Mouse (Mus musculus) midbrain, embryonic 11.5 days (tissue): ENCODE data around the gene Prune2. TPM values are rescaled to one million over a fixed set of nuclear protein-coding genes. Genes with fewer than 3 reads are reported as not detected.
A peak's percentile ranks its signal among the peaks of the same experiment; 100 is the strongest.

Source experiments
- ATAC-seq: fragments of 200-750 bp; cut with Nextera tagmentation; 2 replicates; pipeline ENCODE4 v1.8.0; 2017; ENCODE audit warnings: moderate TSS enrichment, moderate library complexity; ENCODE audit not compliant: low FRiP score
- DNase-seq: peaks from one replicate; pipeline ENCODE4 v3.0.0; 2015; ENCODE audit warnings: low spot score; ENCODE audit errors: missing footprints
- H3K27ac ChIP-seq: fragments of 300-500 bp; sonication (generic); 2 replicates; pipeline ENCODE4 v1.5.1; 2014; ENCODE audit warnings: low read depth, low read length
- H3K27me3 ChIP-seq: fragments of 300-500 bp; sonication (generic); 2 replicates; pipeline ENCODE4 v1.6.1; 2014; ENCODE audit warnings: mild to moderate bottlenecking, low read length, moderate library complexity, mixed read lengths; ENCODE audit not compliant: control insufficient read depth, insufficient read depth
- H3K36me3 ChIP-seq: fragments of 300-500 bp; sonication (generic); 2 replicates; pipeline ENCODE4 v1.6.1; 2014; ENCODE audit warnings: mild to moderate bottlenecking, low read length, moderate library complexity, mixed read lengths; ENCODE audit not compliant: control insufficient read depth, insufficient read depth
- H3K4me1 ChIP-seq: fragments of 300-500 bp; sonication (generic); 2 replicates; pipeline ENCODE4 v1.6.1; 2014; ENCODE audit warnings: low read length; ENCODE audit not compliant: control insufficient read depth, insufficient read depth
- H3K4me2 ChIP-seq: fragments of 300-500 bp; sonication (generic); 2 replicates; pipeline ENCODE4 v1.6.1; 2014; ENCODE audit warnings: mild to moderate bottlenecking, moderate library complexity
- H3K4me3 ChIP-seq: fragments of 300-500 bp; sonication (generic); 2 replicates; pipeline ENCODE4 v1.5.1; 2014; ENCODE audit warnings: low read depth, low read length
- H3K9ac ChIP-seq: fragments of 300-500 bp; sonication (generic); 2 replicates; pipeline ENCODE4 v1.6.1; 2014; ENCODE audit warnings: low read length
- H3K9me3 ChIP-seq: fragments of 300-500 bp; sonication (generic); 2 replicates; pipeline ENCODE4 v1.6.1; 2016; ENCODE audit warnings: low read length; ENCODE audit not compliant: control insufficient read depth
- WGBS: fragments of 180-500 bp; shearing (Covaris S2); extraction: QIAGEN DNeasy Blood & Tissue Kit; methylation state at CpG from one replicate; pipeline ENCODE4 v1.1.7; 2014; 5-methylcytosine and 5-hydroxymethylcytosine counted together
- polyA plus RNA-seq: library from polyadenylated mRNA; unstranded; fragments of >200 nt; fragmentation: Nextera tagmentation; extraction: Ambion mirVana; gene quantifications from 2 replicates; pipeline ENCODE4 v1.2.1, GENCODE M21; 2014

Gene Prune2
- polyA plus RNA-seq, 1 experiment from 2014 or later: 1.6 TPM

DNA sequence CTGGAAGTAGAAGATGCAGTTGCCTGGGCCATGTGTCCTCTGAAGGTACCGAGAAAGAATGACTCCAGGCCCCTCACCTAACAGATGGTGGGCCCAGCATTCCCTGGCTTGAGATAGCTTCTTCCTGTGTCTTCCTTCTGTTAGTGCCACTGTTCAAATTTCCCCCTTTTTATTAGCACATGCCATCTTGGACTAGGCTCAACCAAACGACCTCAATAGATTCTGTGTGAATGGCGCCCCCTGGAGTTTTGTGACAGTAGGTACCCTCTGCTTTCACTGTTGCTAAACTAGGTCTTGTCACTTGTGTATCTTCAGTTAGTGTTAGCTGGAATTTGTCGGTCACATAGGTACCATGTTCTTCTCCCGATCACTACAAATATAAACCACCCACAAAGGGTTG lies 29.0 kb downstream of the Prune2 start:
- DNase-seq (peak; percentile 91), ATAC-seq (no peak)
- H3K27me3 ChIP-seq: no peaks in the 10 kb centered on the region
- H3K27ac ChIP-seq: no peak overlapping the region
- no peak overlapping the region for H3K9ac ChIP-seq
- no peak overlapping the region for H3K4me3 ChIP-seq
- no peak overlapping the region for H3K4me2 ChIP-seq
- H3K4me1 ChIP-seq: no peaks in the 10 kb centered on the region
- H3K9me3 ChIP-seq: no peaks in the 10 kb centered on the region
- no peaks in the 10 kb centered on the region for H3K36me3 ChIP-seq
- 56% methylated on average over 5 of the region's 5 CpGs for WGBS

GRCm38 (mm10) chr19:16987984-16988383 lies 32.1 kb downstream of the Prune2 start:
- DNase-seq: no peak
- WGBS: 87% methylated on average over 11 of the region's 11 CpGs
- Histone ChIP-seq H3K4me3 (no peak overlapping the region), H3K27ac (no peak overlapping the region), H3K36me3 (no peaks in the 10 kb centered on the region), H3K4me2 (no peak overlapping the region), H3K9me3 (no peaks in the 10 kb centered on the region), H3K4me1 (no peaks in the 10 kb centered on the region), H3K9ac (no peak overlapping the region), H3K27me3 (no peaks in the 10 kb centered on the region)
- ATAC-seq: no peak

DNA sequence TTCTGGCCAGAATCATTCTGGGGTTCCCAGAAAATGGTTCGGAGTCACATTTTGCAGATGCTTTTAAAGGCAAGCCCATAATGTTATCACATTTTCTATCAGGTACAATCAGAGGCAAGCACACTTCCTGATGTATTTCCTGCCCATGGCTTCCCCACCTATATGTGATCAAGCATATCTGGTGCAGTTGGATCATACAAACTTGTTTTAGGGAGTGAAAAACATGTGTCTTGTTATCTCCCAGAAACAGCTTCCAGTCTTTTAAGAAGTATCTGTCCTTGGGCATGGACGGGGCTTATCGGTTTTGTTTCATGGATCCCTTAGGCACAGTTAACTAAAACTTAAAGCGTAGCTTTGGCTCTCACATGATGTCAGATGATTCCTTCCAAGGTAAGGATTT lies 36.2 kb downstream of the Prune2 start:
- Histone ChIP-seq H3K4me3 (no peak overlapping the region), H3K9me3 (no peaks in the 10 kb centered on the region), H3K9ac (no peak overlapping the region), H3K4me1 (no peaks in the 10 kb centered on the region), H3K27me3 (no peaks in the 10 kb centered on the region), H3K4me2 (no peak overlapping the region), H3K36me3 (no peaks in the 10 kb centered on the region), H3K27ac (no peak overlapping the region)
- DNase-seq (no peak), ATAC-seq (no peak)
- 91% methylated on average over 4 of the region's 4 CpGs for WGBS

GRCm38 (mm10) chr19:16994260-16994659 lies 38.3 kb downstream of the Prune2 start:
- 85% methylated on average over 8 of the region's 8 CpGs for WGBS

GRCm38 (mm10) chr19:16997915-16998314 lies 42.0 kb downstream of the Prune2 start:
- Histone ChIP-seq H3K9ac (no peak overlapping the region), H3K27ac (no peak overlapping the region), H3K4me2 (no peak overlapping the region), H3K4me1 (no peaks in the 10 kb centered on the region), H3K36me3 (no peaks in the 10 kb centered on the region), H3K27me3 (no peaks in the 10 kb centered on the region), H3K4me3 (no peak overlapping the region), H3K9me3 (no peaks in the 10 kb centered on the region)
- no peak for DNase-seq
- ATAC-seq: no peak
- WGBS: 88% methylated on average over 7 of the region's 7 CpGs

More at GRCm38 (mm10) chr19:16994260-16994659, 38.3 kb downstream of the Prune2 start:
- no peak overlapping the region for H3K9ac ChIP-seq
- DNase-seq: no peak
- H3K4me1 ChIP-seq: no peaks in the 10 kb centered on the region
- no peak for ATAC-seq
- no peaks in the 10 kb centered on the region for H3K9me3 ChIP-seq
- H3K27ac ChIP-seq: no peak overlapping the region
- no peaks in the 10 kb centered on the region for H3K27me3 ChIP-seq
- no peaks in the 10 kb centered on the region for H3K36me3 ChIP-seq
- no peak overlapping the region for H3K4me3 ChIP-seq
- H3K4me2 ChIP-seq: no peak overlapping the region

GRCm38 (mm10) chr19:17006220-17006907 lies 50.4 kb downstream of the Prune2 start:
- Histone ChIP-seq H3K4me2 (no peak overlapping the region), H3K27me3 (no peaks in the 10 kb centered on the region), H3K27ac (no peak overlapping the region), H3K9ac (no peak overlapping the region), H3K4me1 (no peaks in the 10 kb centered on the region), H3K9me3 (no peaks in the 10 kb centered on the region), H3K4me3 (no peak overlapping the region), H3K36me3 (no peaks in the 10 kb centered on the region)
- DNase-seq (no peak), ATAC-seq (no peak)
- 82% methylated on average over 17 of the region's 17 CpGs for WGBS

DNA sequence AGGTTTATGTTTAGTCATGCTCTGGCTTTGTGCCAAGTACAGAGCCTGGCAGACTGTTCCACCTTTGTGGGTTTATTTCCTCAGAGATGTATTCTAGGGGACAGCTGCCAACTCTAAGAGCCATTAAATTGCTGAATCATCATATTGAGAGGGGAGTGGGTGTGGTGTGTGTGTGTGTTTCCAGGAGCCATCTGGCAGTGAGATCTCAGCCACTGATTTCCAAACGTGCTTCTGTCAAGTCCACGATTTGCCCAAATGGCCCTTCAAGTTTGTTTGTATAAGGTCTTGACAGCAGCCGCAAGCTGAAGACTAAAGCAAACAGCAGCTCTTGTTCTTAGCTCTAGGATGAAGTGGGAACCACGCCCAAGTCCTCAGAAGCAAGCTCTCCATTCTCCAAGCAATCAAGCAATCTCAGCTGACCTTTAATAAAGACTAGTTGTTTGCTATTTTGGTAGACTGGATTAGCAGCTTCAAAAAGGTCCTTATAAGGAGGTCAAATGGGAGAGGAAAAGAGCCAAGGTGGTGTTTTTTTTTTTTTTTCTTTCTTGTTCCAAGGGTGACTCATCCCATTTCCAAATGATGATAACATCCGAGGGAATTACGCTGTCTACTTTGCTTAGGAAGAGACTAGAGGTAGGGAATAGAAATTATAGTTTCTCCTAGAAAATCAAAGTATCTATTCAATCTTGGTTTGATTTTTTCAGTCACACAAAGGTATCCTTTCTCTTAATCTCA lies 55.5 kb downstream of the Prune2 start:
- Histone ChIP-seq H3K4me2 (no peak overlapping the region), H3K27me3 (no peaks in the 10 kb centered on the region), H3K9ac (no peak overlapping the region), H3K27ac (no peak overlapping the region), H3K9me3 (no peaks in the 10 kb centered on the region), H3K4me3 (no peak overlapping the region), H3K4me1 (no peaks in the 10 kb centered on the region), H3K36me3 (no peaks in the 10 kb centered on the region)
- no peak for DNase-seq
- WGBS: 68% methylated on average over 6 of the region's 6 CpGs
- peak; percentile 48; the same call in 1 of the 2 replicates for ATAC-seq

DNA sequence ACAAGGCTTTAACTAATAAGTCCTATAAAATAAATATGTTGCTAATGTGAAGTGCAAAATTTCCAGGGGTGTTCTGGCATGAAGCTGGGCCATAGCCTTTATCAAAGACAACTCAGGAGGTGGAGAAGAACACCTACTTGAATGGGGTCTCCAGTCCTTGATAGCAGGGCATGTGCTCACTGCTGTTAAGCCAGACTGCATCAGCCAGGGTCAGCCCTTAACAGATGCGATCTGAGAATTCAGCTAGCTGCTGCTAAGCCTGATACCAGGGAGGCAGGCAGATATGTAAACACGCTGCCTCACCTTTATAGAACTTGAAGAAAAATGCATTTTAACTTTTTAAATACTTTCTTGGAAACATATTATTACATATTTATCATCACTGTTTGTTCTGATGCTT lies 57.2 kb downstream of the Prune2 start:
- H3K9me3 ChIP-seq: no peaks in the 10 kb centered on the region
- 76% methylated on average over 2 of the region's 2 CpGs for WGBS
- no peak overlapping the region for H3K9ac ChIP-seq
- H3K4me2 ChIP-seq: no peak overlapping the region
- H3K27ac ChIP-seq: no peak overlapping the region
- no peaks in the 10 kb centered on the region for H3K4me1 ChIP-seq
- no peaks in the 10 kb centered on the region for H3K27me3 ChIP-seq
- ATAC-seq (no peak), DNase-seq (no peak)
- H3K4me3 ChIP-seq: no peak overlapping the region
- no peaks in the 10 kb centered on the region for H3K36me3 ChIP-seq

DNA sequence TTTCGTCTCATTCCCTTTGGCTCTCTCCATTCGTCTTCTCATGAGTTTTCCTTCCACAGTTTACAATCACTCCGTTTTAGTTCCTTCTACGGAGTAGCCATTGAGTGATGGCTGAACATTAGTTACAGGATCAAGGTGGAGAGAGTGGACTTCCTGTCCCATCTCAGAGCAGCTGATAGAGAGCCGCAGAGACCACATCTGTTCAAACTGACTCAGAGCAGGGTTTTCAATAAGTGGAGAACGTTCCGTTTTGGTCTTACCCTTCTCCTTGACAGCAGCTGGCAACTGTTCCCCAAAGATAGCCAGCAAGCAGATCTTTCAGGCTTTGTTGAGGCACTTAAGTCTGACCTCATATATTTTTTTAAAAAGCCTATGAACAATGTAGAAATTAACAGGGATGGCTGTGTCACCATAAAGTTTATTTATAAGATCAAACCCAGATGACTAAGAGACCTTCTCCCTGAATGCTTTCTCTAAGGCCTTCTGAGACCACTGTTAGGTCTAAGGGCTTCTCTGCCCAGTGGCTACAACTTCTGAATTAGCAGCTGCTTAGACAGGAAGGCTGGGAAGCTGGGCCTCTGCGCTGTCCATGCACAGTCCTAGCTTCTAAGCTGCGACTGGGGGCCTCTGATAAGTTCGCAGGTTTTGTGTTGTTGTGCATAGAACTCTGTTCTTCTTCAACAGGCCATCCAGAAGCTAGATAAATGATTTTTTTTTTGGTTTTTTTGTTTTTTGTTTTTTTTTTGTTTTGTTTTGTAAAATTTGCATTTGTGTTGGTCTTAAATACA lies 58.6 kb downstream of the Prune2 start:
- Histone ChIP-seq H3K27ac (no peak overlapping the region), H3K4me1 (no peaks in the 10 kb centered on the region), H3K9me3 (no peaks in the 10 kb centered on the region), H3K4me2 (no peak overlapping the region), H3K4me3 (no peak overlapping the region), H3K36me3 (no peaks in the 10 kb centered on the region), H3K9ac (no peak overlapping the region), H3K27me3 (no peaks in the 10 kb centered on the region)
- DNase-seq (no peak), ATAC-seq (no peak)
- 83% methylated on average over 10 of the region's 10 CpGs for WGBS
